ENCODE assay signal across 8 mouse cellular contexts in genomic region chr11:75136666-75137398, GRCm38 (mm10). TPM values are rescaled to one million over a fixed set of nuclear protein-coding genes. Genes with fewer than 3 reads are reported as not detected.
DNase-seq lines count a peak whose midpoint lies in the region; ATAC-seq lines count a peak whose summit lies in the region.

No protein-coding gene starts in this region.

- ATAC-seq in kidney, embryonic 15.5 days (replicated peaks; ENCODE audit: low FRiP score), result no peak
- ATAC-seq in erythroid progenitor cell, adult 5-6 weeks (replicated peaks; ENCODE audit: low FRiP score, poor library complexity, severe bottlenecking), result no peak

- H3K4me2 ChIP-seq in kidney, embryonic 15.5 days, result no peak overlapping the region

- H3K27me3 ChIP-seq in embryonic facial prominence, embryonic 10.5 days (replicated peaks; ENCODE audit: low read depth, poor library complexity, severe bottlenecking), result no peaks in the 10 kb centered on the region
- H3K27me3 ChIP-seq in kidney, embryonic 15.5 days, result no peaks in the 10 kb centered on the region

- no peaks in the 10 kb centered on the region for H3K9me3 ChIP-seq in embryonic facial prominence, embryonic 10.5 days
- no peaks in the 10 kb centered on the region for H3K9me3 ChIP-seq in kidney, embryonic 15.5 days (replicated peaks)

- no peaks in the 10 kb centered on the region for H3K79me2 ChIP-seq in macrophage (ENCODE audit: inconsistent target)

- H3K4me1 ChIP-seq in embryonic facial prominence, embryonic 10.5 days, result peaks cover 87% of the 10 kb centered on the region
- peaks cover 80% of the 10 kb centered on the region for H3K4me1 ChIP-seq in kidney, embryonic 15.5 days

- DNase-seq in gastrocnemius, adult 18-20 months (ENCODE audit: low spot score), result peak; percentile 30
- DNase-seq in gastrocnemius, postnatal 36 days, result no peak
- DNase-seq in embryonic facial prominence, embryonic 10.5 days (ENCODE audit: low spot score), result peak; percentile 45
- DNase-seq in layer of hippocampus, adult 18-20 months (ENCODE audit: low spot score in 2 of 2), result no peak
- DNase-seq in urinary bladder, adult 18-20 months (ENCODE audit: low spot score in 2 of 2), result no peak

- 38% methylated on average over 5 of the region's 5 CpGs for WGBS in embryonic facial prominence, embryonic 10.5 days
- 36% methylated on average over 5 of the region's 5 CpGs for WGBS in kidney, embryonic 15.5 days
- WGBS in macrophage (ENCODE audit: missing documents), result 11% methylated on average over 5 of the region's 5 CpGs

- H3K27ac ChIP-seq in embryonic facial prominence, embryonic 10.5 days (replicated peaks), result peak overlapping the region; percentile 54
- H3K27ac ChIP-seq in kidney, embryonic 15.5 days, result peak overlapping the region; percentile 92
- peak overlapping the region; percentile 12 for H3K27ac ChIP-seq in macrophage

- no peak overlapping the region for H3K4me3 ChIP-seq in embryonic facial prominence, embryonic 10.5 days
- no peak overlapping the region for H3K4me3 ChIP-seq in kidney, embryonic 15.5 days (replicated peaks)
- no peak overlapping the region for H3K4me3 ChIP-seq in macrophage (ENCODE audit: inconsistent target)

- H3K9ac ChIP-seq in kidney, embryonic 15.5 days, result no peak overlapping the region

- intact Hi-C loops in gastrocnemius, postnatal 36 days (cut with DNase I), result no loop called here

- peaks cover 19% of the 10 kb centered on the region for H3K36me3 ChIP-seq in embryonic facial prominence, embryonic 10.5 days (replicated peaks)
- H3K36me3 ChIP-seq in kidney, embryonic 15.5 days, result no peaks in the 10 kb centered on the region
- no peaks in the 10 kb centered on the region for H3K36me3 ChIP-seq in macrophage (ENCODE audit: inconsistent target)

RNA-seq across cellular contexts. Expression of gene Hic1, which starts 32.5 kb away (rescaled TPM):
- total RNA-seq in gastrocnemius, adult 18-20 months (2021), result 1 to 10 TPM; 1.8 to 6.6 TPM
- total RNA-seq in gastrocnemius, postnatal 36 days (2021), result 1 to 10 TPM; 5.1 to 7.2 TPM
- polyA plus RNA-seq in embryonic facial prominence, embryonic 10.5 days (2016; fragmentation: Nextera tagmentation; extraction: Ambion mirVana), result 0.23 and 1.3 TPM in 2 replicates
- polyA plus RNA-seq in kidney, embryonic 15.5 days (2015; fragmentation: Nextera tagmentation; extraction: Ambion mirVana), result 24.3 and 25.9 TPM in 2 replicates
- total RNA-seq in macrophage (2018; cell fraction: chromatin; rRNA removed), result 1 to 10 TPM in 1 of 26 experiments, under 1 TPM in 15, not detected in 10; 0.18 to 4.7 (median 0.30) TPM
- total RNA-seq in macrophage (2018; cell fraction: cytosol; rRNA removed), result under 1 TPM in 12 of 26 experiments, not detected in 14; 0.03 to 0.18 (median 0.04) TPM
- total RNA-seq in macrophage (2018; cell fraction: nucleus; rRNA removed), result under 1 TPM in 15 of 26 experiments, not detected in 11; 0.17 to 0.92 (median 0.33) TPM
- 0.06 TPM in 1 of 3 replicates, not detected in the others for polyA plus RNA-seq in macrophage (2018)
- total RNA-seq in erythroid progenitor cell, adult 5-6 weeks (2015; ENCODE audit: low replicate concordance), result not detected in 2 replicates
- not detected in 2 replicates for total RNA-seq in erythroid progenitor cell, adult 5-6 weeks (2017; ENCODE audit: low replicate concordance)
- 1 to 10 TPM; 2.7 to 3.3 TPM for total RNA-seq in layer of hippocampus, adult 18-20 months (2021)

RNA-seq across cellular contexts. Expression of gene Ovca2, which starts 41.8 kb away (rescaled TPM):
- 1 to 10 TPM; 2.5 to 2.8 TPM for total RNA-seq in gastrocnemius, adult 18-20 months (2021)
- 1 to 10 TPM; 2.4 to 3.0 TPM for total RNA-seq in gastrocnemius, postnatal 36 days (2021)
- polyA plus RNA-seq in embryonic facial prominence, embryonic 10.5 days (2016; fragmentation: Nextera tagmentation; extraction: Ambion mirVana), result 35.4 and 36.7 TPM in 2 replicates
- polyA plus RNA-seq in kidney, embryonic 15.5 days (2015; fragmentation: Nextera tagmentation; extraction: Ambion mirVana), result 25.3 and 27.0 TPM in 2 replicates
- total RNA-seq in macrophage (2018; cell fraction: chromatin; rRNA removed), result 10 to 100 TPM in 16 of 26 experiments, 1 to 10 TPM in 10; 6.4 to 24.7 (median 12.3) TPM
- total RNA-seq in macrophage (2018; cell fraction: cytosol; rRNA removed), result 10 to 100 TPM in 25 of 26 experiments, 1 to 10 TPM in 1; 9.6 to 17.6 (median 15.0) TPM
- total RNA-seq in macrophage (2018; cell fraction: nucleus; rRNA removed), result 10 to 100 TPM in 19 of 26 experiments, 1 to 10 TPM in 7; 7.6 to 24.2 (median 11.8) TPM
- 11.7 to 19.4 TPM (median 13.3 TPM) in 3 replicates for polyA plus RNA-seq in macrophage (2018)
- 4.2 and 15.1 TPM in 2 replicates for total RNA-seq in erythroid progenitor cell, adult 5-6 weeks (2015; ENCODE audit: low replicate concordance)
- 1.9 and 4.2 TPM in 2 replicates for total RNA-seq in erythroid progenitor cell, adult 5-6 weeks (2017; ENCODE audit: low replicate concordance)
- total RNA-seq in layer of hippocampus, adult 18-20 months (2021), result 10 to 100 TPM; 18.3 to 20.5 TPM

RNA-seq across cellular contexts. Expression of gene Dph1, which starts 54.2 kb away (rescaled TPM):
- 1 to 10 TPM; 4.6 to 5.6 TPM for total RNA-seq in gastrocnemius, adult 18-20 months (2021)
- 1 to 10 TPM; 4.9 to 5.2 TPM for total RNA-seq in gastrocnemius, postnatal 36 days (2021)
- 24.9 and 29.2 TPM in 2 replicates for polyA plus RNA-seq in embryonic facial prominence, embryonic 10.5 days (2016; fragmentation: Nextera tagmentation; extraction: Ambion mirVana)
- polyA plus RNA-seq in kidney, embryonic 15.5 days (2015; fragmentation: Nextera tagmentation; extraction: Ambion mirVana), result 24.6 and 26.3 TPM in 2 replicates
- 10 to 100 TPM in 17 of 26 experiments, 1 to 10 TPM in 9; 2.9 to 22.5 (median 13.0) TPM for total RNA-seq in macrophage (2018; cell fraction: chromatin; rRNA removed)
- total RNA-seq in macrophage (2018; cell fraction: cytosol; rRNA removed), result 1 to 10 TPM; 4.2 to 9.7 (median 6.6) TPM
- 10 to 100 TPM in 8 of 26 experiments, 1 to 10 TPM in 18; 2.8 to 18.9 (median 6.9) TPM for total RNA-seq in macrophage (2018; cell fraction: nucleus; rRNA removed)
- polyA plus RNA-seq in macrophage (2018), result 3.0 to 14.0 TPM (median 8.4 TPM) in 3 replicates
- total RNA-seq in erythroid progenitor cell, adult 5-6 weeks (2015; ENCODE audit: low replicate concordance), result not detected in 2 replicates
- 1.1 and 6.3 TPM in 2 replicates for total RNA-seq in erythroid progenitor cell, adult 5-6 weeks (2017; ENCODE audit: low replicate concordance)
- 10 to 100 TPM; 33.2 to 33.9 TPM for total RNA-seq in layer of hippocampus, adult 18-20 months (2021)

RNA-seq across cellular contexts. Expression of gene Rtn4rl1, which starts 56.8 kb away (rescaled TPM):
- 1 to 10 TPM in 1 of 2 experiments, under 1 TPM in 1; 0.96 to 1.1 TPM for total RNA-seq in gastrocnemius, adult 18-20 months (2021)
- total RNA-seq in gastrocnemius, postnatal 36 days (2021), result 1 to 10 TPM; 1.0 TPM
- 1.5 and 2.1 TPM in 2 replicates for polyA plus RNA-seq in embryonic facial prominence, embryonic 10.5 days (2016; fragmentation: Nextera tagmentation; extraction: Ambion mirVana)
- 3.4 and 3.6 TPM in 2 replicates for polyA plus RNA-seq in kidney, embryonic 15.5 days (2015; fragmentation: Nextera tagmentation; extraction: Ambion mirVana)
- under 1 TPM in 5 of 26 experiments, not detected in 21; 0.22 to 0.51 (median 0.33) TPM for total RNA-seq in macrophage (2018; cell fraction: chromatin; rRNA removed)
- 1 to 10 TPM in 4 of 26 experiments, under 1 TPM in 16, not detected in 6; 0.03 to 1.5 (median 0.59) TPM for total RNA-seq in macrophage (2018; cell fraction: cytosol; rRNA removed)
- 1 to 10 TPM in 2 of 26 experiments, under 1 TPM in 10, not detected in 14; 0.24 to 1.2 (median 0.61) TPM for total RNA-seq in macrophage (2018; cell fraction: nucleus; rRNA removed)
- 0.72 to 0.94 TPM (median 0.83 TPM) in 3 replicates for polyA plus RNA-seq in macrophage (2018)
- 0.42 and 1.1 TPM in 2 replicates for total RNA-seq in erythroid progenitor cell, adult 5-6 weeks (2015; ENCODE audit: low replicate concordance)
- not detected in 2 replicates for total RNA-seq in erythroid progenitor cell, adult 5-6 weeks (2017; ENCODE audit: low replicate concordance)
- 100 to 1,000 TPM; 109 to 117 TPM for total RNA-seq in layer of hippocampus, adult 18-20 months (2021)

Comparison
In these comparisons a context has a peak if more than half of its experiments do, and no peak if none do; other contexts are left out.
1. DNase-seq: peak in gastrocnemius, adult 18-20 months (single experiment) and embryonic facial prominence, embryonic 10.5 days (single experiment); none in gastrocnemius, postnatal 36 days (0 of 2), layer of hippocampus, adult 18-20 months (0 of 2) and urinary bladder, adult 18-20 months (0 of 2).
2. H3K27ac ChIP-seq: peak in every context shown above with its lines; median percentile 92 in kidney, embryonic 15.5 days; 54 in embryonic facial prominence, embryonic 10.5 days; 12 in macrophage.
3. RNA of gene Dph1, which starts 54.2 kb away (total RNA-seq): 33.2 to 33.9 TPM in layer of hippocampus, adult 18-20 months; 4.6 to 5.6 TPM in gastrocnemius, adult 18-20 months, 4.9 to 5.2 TPM in gastrocnemius, postnatal 36 days and 1.1 to 6.3 TPM in erythroid progenitor cell, adult 5-6 weeks; every median in the first group is over 4 times any median in the second.